Mouse (Mus musculus) right cerebral cortex, postnatal 36 days (tissue): ENCODE results near the gene Rbl1.

Experiments
- DNase-seq, 2 experiments: peaks; one replicate each; pipeline ENCODE4 v3.0.0; 2022; ENCODE audit warnings: low spot score in 2 of 2, mixed read lengths in 1 of 2

Gene Rbl1

GRCm38 (mm10) chr2:157133769-157134478 is 70.4 kb downstream of the Rbl1 start:
- no peak for DNase-seq

- DNase-seq = no peak
Observed at GRCm38 (mm10) chr2:157132686-157133540, 71.4 kb downstream of the Rbl1 start.

GRCm38 (mm10) chr2:157132086-157132485 is 72.2 kb downstream of the Rbl1 start:
- no peak for DNase-seq

- DNase-seq = no peak
Observed at GRCm38 (mm10) chr2:157130813-157131514, 73.4 kb downstream of the Rbl1 start.

DNA sequence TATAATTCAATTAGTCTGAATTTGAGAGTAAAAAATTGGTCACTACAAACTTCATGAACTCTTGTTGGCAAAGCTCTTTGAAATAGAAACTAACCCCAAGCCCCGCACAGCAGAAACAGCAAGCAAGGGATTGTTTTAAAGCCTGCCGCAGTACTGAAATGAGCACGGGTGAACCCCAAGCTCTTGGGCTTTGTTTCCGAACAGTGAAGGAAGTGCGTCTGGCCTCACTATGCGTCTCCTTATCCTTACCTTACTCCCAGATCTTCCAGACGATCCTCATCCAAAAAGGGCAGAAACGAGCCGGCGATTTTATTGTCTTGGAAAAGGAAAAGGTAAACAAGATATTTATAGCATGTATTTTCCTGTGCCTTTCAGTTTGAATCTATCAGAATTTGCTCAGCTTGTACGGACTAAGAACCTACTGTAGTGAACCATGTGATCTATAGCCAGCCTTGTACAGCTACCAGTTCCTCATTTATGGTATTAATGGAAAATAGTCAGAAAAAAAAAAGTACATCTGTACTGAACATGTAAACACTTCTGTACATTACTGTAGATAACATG is 74.7 kb downstream of the Rbl1 start:
- no peak for DNase-seq

GRCm38 (mm10) chr2:157129096-157129495 is 75.2 kb downstream of the Rbl1 start:
- no peak for DNase-seq

- no peak for DNase-seq
Observed at GRCm38 (mm10) chr2:157128072-157128471, 76.3 kb downstream of the Rbl1 start.

GRCm38 (mm10) chr2:157127370-157127769 is 77.0 kb downstream of the Rbl1 start:
- DNase-seq = no peak

DNA sequence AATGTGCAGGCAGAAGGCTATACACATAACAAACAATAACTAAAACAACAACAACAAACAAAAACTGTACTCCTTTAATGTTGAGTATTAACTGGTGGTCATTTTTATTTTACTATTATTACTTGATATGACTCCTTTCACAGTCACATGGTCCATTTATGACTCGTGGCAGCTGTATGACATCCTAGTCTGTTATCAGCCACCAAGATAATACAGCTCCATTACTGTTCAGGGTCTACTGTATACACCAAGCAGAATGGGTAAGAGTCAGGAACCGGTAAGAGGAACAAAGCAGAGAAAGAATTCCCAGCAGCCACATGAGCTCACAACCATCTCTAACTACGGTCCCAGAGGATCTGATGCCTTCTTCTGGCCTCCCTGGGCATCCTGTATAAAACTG is 79.1 kb downstream of the Rbl1 start:
- DNase-seq = no peak

GRCm38 (mm10) chr2:157121766-157122165 is 82.6 kb downstream of the Rbl1 start:
- DNase-seq = no peak

GRCm38 (mm10) chr2:157119075-157119474 is 85.3 kb downstream of the Rbl1 start:
- DNase-seq = no peak

DNA sequence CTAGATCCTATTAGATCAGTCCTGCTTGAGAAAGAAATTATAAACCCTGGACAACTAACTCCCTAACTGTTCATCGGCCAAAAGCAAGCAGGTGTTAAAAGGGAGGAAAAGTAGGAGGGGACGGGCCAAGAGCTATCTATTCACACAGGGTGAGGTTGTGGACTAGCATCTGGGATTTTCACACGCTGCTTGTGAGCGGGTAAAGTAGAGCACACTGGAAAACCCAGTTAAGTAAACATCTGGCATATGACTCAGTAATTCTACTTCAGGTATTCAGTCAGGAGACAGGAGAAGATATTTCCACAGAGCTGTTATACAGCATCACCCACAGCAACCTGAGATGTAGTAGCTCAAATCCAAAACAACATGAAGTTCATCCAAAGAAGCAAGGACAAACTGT is 85.8 kb downstream of the Rbl1 start:
- DNase-seq = no peak

DNA sequence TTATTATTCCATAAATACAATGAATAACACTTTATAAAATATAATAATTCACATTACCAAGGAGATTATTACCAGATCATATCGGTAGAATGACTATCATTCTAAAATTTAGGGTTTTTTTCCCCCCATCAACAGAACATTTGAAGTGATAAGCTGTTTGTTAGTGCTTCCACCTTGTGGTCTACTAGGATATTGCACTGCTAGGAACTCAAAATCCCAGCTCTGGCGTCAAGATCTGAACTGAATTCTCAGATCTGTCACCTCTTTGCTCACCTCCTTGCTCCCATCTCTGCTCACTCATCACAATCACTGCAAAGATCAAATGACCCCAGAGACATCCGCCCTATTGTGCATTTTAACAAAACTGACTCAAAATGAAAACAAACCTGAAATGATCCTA is 87.4 kb downstream of the Rbl1 start:
- DNase-seq = no peak

DNA sequence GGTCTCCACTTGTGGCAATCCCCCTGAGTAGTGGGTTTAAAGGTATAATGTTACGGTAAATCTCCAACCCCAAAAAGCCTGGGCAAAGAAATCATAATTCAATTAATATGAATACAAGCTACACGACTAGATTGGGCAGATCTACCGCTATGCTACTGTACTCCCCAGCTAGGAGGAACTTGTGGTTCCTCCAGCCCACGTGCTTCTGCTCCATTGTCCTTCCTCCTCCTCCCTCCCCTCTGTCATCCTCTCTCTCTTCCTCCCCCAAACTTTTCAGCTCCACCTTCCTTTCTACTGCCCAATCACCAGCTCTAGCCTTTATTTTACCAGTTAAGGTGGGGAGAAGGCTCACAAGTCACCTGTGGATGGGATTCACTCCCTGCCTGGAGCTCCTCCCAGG is 96.1 kb downstream of the Rbl1 start:
- no peak for DNase-seq

DNA sequence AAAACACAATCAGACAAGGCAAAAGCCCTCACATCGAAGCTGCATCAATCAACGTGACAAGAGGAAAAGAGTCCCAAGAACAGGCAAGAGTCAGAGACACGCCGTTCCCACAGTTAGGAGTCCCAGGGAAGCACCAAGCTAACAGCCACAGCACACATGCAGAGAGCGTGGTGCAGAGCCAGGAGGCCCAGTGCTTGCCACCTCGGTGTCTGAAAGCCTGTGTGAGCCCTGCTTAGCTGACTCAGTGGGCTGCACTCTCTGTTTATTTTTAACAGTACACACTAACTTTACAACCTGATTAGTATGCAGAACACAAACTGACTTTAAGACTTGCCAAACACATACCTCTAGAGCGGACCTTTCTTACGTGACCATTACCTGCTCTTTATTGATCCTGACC is 99.9 kb downstream of the Rbl1 start:
- DNase-seq = no peak

- DNase-seq = no peak
Observed at GRCm38 (mm10) chr2:157102256-157102655, 102.1 kb downstream of the Rbl1 start.

DNA sequence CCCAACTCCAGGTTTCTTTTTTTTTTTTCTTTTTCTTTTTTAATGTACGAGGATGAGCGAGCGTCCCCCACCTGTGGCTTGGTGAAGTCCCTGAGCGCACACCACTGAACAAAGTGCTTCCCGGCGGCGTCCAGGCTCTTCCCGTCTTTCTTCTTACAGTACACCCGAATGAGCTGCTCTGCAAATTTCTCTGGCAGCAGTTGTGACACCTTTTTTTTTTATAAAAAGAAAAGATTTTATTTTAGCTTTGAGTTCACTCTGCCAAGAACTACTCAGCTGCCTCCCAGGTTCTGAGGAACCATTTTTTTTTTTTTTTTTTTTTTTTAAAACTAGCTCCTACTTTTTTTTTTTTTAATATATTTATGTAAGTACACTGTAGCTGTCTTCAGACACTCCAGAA is 102.7 kb downstream of the Rbl1 start:
- no peak for DNase-seq

- no peak for DNase-seq
Observed at GRCm38 (mm10) chr2:157100319-157100605, 104.1 kb downstream of the Rbl1 start.

DNA sequence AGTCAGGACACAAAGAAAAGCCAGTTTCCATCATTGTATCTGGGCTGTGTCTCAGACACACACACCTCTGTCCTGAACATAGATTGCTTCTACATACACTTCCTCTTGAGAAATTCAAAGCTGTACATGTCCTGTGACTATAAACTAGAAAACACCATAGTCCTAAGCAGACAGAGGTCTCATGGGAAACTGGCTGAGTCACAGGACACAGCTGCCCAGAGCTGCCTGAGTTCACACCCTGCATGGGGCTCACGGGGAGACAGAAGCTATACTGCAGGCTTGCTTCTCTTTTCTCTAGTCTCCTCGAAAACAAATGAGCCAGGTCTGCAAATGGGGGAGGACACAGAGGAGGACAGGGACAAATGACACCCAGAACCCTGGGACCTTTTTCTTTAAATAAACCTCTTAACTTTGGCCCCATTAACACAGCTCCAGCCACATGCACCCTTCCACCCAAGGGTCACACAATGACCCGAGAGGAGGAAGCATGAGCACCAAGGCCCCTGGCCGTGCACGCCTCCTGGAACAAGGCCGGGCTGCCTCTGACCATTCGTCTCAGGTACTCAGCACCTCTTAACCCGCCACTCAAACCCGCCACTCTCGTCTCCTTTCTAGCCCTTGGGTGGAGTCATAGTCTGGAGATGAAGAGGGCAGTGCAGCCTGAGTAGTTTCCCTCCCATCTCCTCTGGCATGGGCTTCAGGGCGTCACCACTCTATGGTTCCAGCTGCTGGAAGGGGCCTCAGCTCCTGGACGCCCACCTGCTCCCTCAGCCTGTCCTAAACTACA is 104.6 kb downstream of the Rbl1 start:
- DNase-seq = no peak
